Mouse (Mus musculus): ENCODE results near the gene Pigh. TPM values are rescaled to one million over a fixed set of nuclear protein-coding genes. Genes with fewer than 3 reads are reported as not detected.

The Pigh gene
- polyA plus RNA-seq, 1 experiment from 2014 or later: 18.2 TPM

DNA sequence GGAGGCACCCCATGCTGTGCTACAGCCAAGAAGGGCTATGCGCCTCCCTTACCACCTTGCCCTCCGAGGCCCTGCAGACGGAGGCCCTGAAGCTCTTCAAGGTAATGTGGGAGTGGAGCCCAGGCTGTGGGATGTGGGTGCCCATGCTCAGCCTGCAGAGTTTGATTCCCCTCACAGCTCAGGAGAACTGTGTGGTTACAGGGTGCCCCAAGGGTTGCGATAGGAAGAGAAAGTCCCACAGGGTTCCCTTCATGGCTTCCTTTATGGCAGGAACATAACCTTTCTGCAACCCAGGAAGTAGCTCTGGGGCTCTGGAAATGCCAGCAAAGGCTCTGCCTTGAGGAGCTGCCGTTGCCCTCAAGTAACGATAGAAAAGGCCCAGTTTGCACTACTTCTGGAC is 19.5 kb downstream of the Pigh start:
- no peak for ATAC-seq
- peaks cover 87% of the 10 kb centered on the region for H3K36me3 ChIP-seq (ENCODE audit: control insufficient read depth, insufficient read depth)
- WGBS: 88% methylated on average over 6 of the region's 6 CpGs
- no peaks in the 10 kb centered on the region for H3K9me3 ChIP-seq (ENCODE audit: control insufficient read depth)
- no peak overlapping the region for H3K4me2 ChIP-seq (replicated peaks; ENCODE audit: low read depth)
- no peaks in the 10 kb centered on the region for H3K27me3 ChIP-seq (replicated peaks; ENCODE audit: control insufficient read depth, insufficient read depth, low read length)
- no peak overlapping the region for H3K27ac ChIP-seq (ENCODE audit: low read depth, low read length)
- no peak overlapping the region for H3K9ac ChIP-seq (ENCODE audit: low read depth, low read length)
- no peaks in the 10 kb centered on the region for H3K4me1 ChIP-seq (replicated peaks; ENCODE audit: control insufficient read depth, insufficient read depth, low read length)
- no peak overlapping the region for H3K4me3 ChIP-seq (ENCODE audit: low read depth, low read length)
- TF ChIP-seq CTCF (IDR thresholded peaks at IDR 0.05; ENCODE audit: low read depth): no peak

DNA sequence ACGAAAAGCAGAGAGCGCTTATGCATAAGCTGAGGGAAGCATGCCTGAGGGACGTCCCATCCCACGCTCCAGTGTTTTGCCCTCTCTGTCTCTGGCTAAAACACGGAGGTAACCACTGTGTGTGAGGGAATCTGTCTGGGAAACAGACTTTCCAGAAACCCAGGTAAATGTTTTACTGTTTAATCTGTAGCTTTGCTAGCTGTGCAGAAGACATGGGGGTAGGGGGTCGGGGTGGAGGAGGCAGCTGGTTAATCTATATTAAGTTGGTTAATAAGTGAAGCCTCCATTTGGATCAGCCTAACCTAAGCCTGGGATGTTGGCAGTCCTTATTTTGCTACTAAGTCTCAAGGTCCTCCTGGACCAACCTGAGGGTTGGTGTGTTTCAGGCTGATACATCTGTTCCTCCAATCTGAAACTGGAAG is 20.3 kb downstream of the Pigh start:
- Histone ChIP-seq H3K4me3 (ENCODE audit: low read depth, low read length) (no peak overlapping the region), H3K27me3 (replicated peaks; ENCODE audit: control insufficient read depth, insufficient read depth, low read length) (no peaks in the 10 kb centered on the region), H3K4me2 (replicated peaks; ENCODE audit: low read depth) (no peak overlapping the region), H3K27ac (ENCODE audit: low read depth, low read length) (no peak overlapping the region), H3K9ac (ENCODE audit: low read depth, low read length) (no peak overlapping the region), H3K9me3 (ENCODE audit: control insufficient read depth) (no peaks in the 10 kb centered on the region), H3K4me1 (replicated peaks; ENCODE audit: control insufficient read depth, insufficient read depth, low read length) (no peaks in the 10 kb centered on the region), H3K36me3 (ENCODE audit: control insufficient read depth, insufficient read depth) (peaks cover 85% of the 10 kb centered on the region)
- WGBS: 85% methylated on average over 6 of the region's 6 CpGs
- ATAC-seq: no peak
- no peak for TF ChIP-seq CTCF (IDR thresholded peaks at IDR 0.05; ENCODE audit: low read depth)

DNA sequence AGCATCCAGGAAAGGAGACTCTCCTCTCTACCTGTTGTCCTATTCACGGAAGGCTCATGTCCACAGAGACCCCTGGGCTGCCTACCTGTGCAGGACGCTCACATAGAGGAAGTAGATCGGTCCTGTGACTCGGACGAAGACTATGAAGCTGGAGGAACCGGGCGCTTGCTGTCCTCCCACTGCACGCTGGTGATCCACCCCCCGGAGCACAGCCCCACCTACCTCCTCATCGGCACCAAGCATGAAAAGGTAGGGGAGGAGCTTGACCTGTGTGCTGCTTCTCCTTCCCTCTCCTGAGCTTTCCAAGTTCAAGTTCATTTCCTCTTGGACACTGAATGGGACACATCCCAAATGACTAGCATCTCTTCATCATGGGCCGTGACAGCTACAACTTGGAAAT is 21.1 kb downstream of the Pigh start:
- Histone ChIP-seq H3K4me3 (ENCODE audit: low read depth, low read length) (no peak overlapping the region), H3K9ac (ENCODE audit: low read depth, low read length) (no peak overlapping the region), H3K27ac (ENCODE audit: low read depth, low read length) (no peak overlapping the region), H3K4me2 (replicated peaks; ENCODE audit: low read depth) (no peak overlapping the region), H3K9me3 (ENCODE audit: control insufficient read depth) (no peaks in the 10 kb centered on the region), H3K36me3 (ENCODE audit: control insufficient read depth, insufficient read depth) (peaks cover 85% of the 10 kb centered on the region), H3K27me3 (replicated peaks; ENCODE audit: control insufficient read depth, insufficient read depth, low read length) (no peaks in the 10 kb centered on the region), H3K4me1 (replicated peaks; ENCODE audit: control insufficient read depth, insufficient read depth, low read length) (no peaks in the 10 kb centered on the region)
- 89% methylated on average over 11 of the region's 11 CpGs for whole genome bisulfite sequencing
- TF ChIP-seq CTCF (IDR thresholded peaks at IDR 0.05; ENCODE audit: low read depth): no peak
- no peak for ATAC-seq

- Histone ChIP-seq H3K27ac (ENCODE audit: low read depth, low read length) (no peak overlapping the region), H3K4me2 (replicated peaks; ENCODE audit: low read depth) (no peak overlapping the region), H3K4me3 (ENCODE audit: low read depth, low read length) (no peak overlapping the region), H3K36me3 (ENCODE audit: control insufficient read depth, insufficient read depth) (peaks cover 80% of the 10 kb centered on the region), H3K9ac (ENCODE audit: low read depth, low read length) (no peak overlapping the region), H3K4me1 (replicated peaks; ENCODE audit: control insufficient read depth, insufficient read depth, low read length) (no peaks in the 10 kb centered on the region), H3K9me3 (ENCODE audit: control insufficient read depth) (no peaks in the 10 kb centered on the region), H3K27me3 (replicated peaks; ENCODE audit: control insufficient read depth, insufficient read depth, low read length) (no peaks in the 10 kb centered on the region)
- TF ChIP-seq CTCF (IDR thresholded peaks at IDR 0.05; ENCODE audit: low read depth): no peak
- ATAC-seq: no peak
- WGBS: 81% methylated on average over 5 of the region's 5 CpGs
Measured at GRCm38 (mm10) chr12:79067526-79067925, 21.9 kb downstream of the Pigh start.

GRCm38 (mm10) chr12:79066431-79066830 is 23.0 kb downstream of the Pigh start:
- no peak for ATAC-seq
- no peak overlapping the region for H3K27ac ChIP-seq (ENCODE audit: low read depth, low read length)
- no peak overlapping the region for H3K9ac ChIP-seq (ENCODE audit: low read depth, low read length)
- H3K36me3 ChIP-seq (ENCODE audit: control insufficient read depth, insufficient read depth): peaks cover 83% of the 10 kb centered on the region
- H3K27me3 ChIP-seq (replicated peaks; ENCODE audit: control insufficient read depth, insufficient read depth, low read length): no peaks in the 10 kb centered on the region
- TF ChIP-seq CTCF (IDR thresholded peaks at IDR 0.05; ENCODE audit: low read depth): no peak
- no peak overlapping the region for H3K4me2 ChIP-seq (replicated peaks; ENCODE audit: low read depth)
- H3K9me3 ChIP-seq (ENCODE audit: control insufficient read depth): no peaks in the 10 kb centered on the region
- H3K4me1 ChIP-seq (replicated peaks; ENCODE audit: control insufficient read depth, insufficient read depth, low read length): no peaks in the 10 kb centered on the region
- 81% methylated on average over 9 of the region's 9 CpGs for WGBS
- no peak overlapping the region for H3K4me3 ChIP-seq (ENCODE audit: low read depth, low read length)

DNA sequence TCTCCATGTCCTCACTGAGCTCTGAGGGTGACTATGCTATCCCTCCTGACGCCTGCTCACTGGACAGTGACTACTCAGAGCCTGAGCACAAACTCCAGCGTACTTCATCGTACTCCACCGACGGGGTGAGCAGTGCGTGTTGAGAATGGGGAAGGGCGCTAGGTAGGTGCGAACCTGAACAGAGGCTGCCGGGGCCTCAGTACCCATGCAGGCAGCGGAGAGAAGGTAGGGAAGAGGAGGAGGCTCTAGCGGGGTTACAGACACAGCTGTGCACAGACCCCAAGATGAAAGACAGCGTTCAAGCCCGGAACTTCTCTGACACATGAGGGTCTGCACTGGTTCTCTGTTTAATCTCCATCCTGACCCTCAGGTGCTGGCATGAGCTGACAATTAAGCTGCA is 25.0 kb downstream of the Pigh start:
- WGBS: 88% methylated on average over 13 of the region's 13 CpGs

More for the DNA sequence above, 25.0 kb downstream of the Pigh start:
- no peak for TF ChIP-seq CTCF (IDR thresholded peaks at IDR 0.05; ENCODE audit: low read depth)
- no peaks in the 10 kb centered on the region for H3K9me3 ChIP-seq (ENCODE audit: control insufficient read depth)
- no peak overlapping the region for H3K27ac ChIP-seq (ENCODE audit: low read depth, low read length)
- no peaks in the 10 kb centered on the region for H3K27me3 ChIP-seq (replicated peaks; ENCODE audit: control insufficient read depth, insufficient read depth, low read length)
- H3K4me2 ChIP-seq (replicated peaks; ENCODE audit: low read depth): no peak overlapping the region
- peaks cover 68% of the 10 kb centered on the region for H3K36me3 ChIP-seq (ENCODE audit: control insufficient read depth, insufficient read depth)
- no peak for ATAC-seq
- no peaks in the 10 kb centered on the region for H3K4me1 ChIP-seq (replicated peaks; ENCODE audit: control insufficient read depth, insufficient read depth, low read length)
- no peak overlapping the region for H3K4me3 ChIP-seq (ENCODE audit: low read depth, low read length)
- no peak overlapping the region for H3K9ac ChIP-seq (ENCODE audit: low read depth, low read length)
